Mouse (Mus musculus): ENCODE measurements at regions not wholly inside any gene's neighbourhood (a gene's known extent, or its start where the extent isn't known, plus 50 kb on each side); places are given as distances from the start of the nearest gene placed in this dataset.

- no peak for TF ChIP-seq CTCF (conservative IDR thresholded peaks at IDR 0.05 in 1 of 2, IDR thresholded peaks at IDR 0.05 in 1 of 2; ENCODE audit: low read depth in 2 of 2, low read length in 2 of 2)
- no peak for TF ChIP-seq CHD1 (IDR thresholded peaks at IDR 0.05; ENCODE audit: low read depth, low read length)
- no peak for TF ChIP-seq IRF4 (IDR thresholded peaks at IDR 0.05; ENCODE audit: low read depth, low read length)
- TF ChIP-seq E2F4 (IDR thresholded peaks at IDR 0.05; ENCODE audit: insufficient replicate concordance, low read depth, low read length), result no peak
- no peak for TF ChIP-seq HCFC1 (IDR thresholded peaks at IDR 0.05; ENCODE audit: low read depth, low read length)
- TF ChIP-seq MEF2A (IDR thresholded peaks at IDR 0.05; ENCODE audit: borderline replicate concordance, low read depth, low read length), result no peak
- no peak for TF ChIP-seq POLR2AphosphoS2 (IDR thresholded peaks at IDR 0.05; ENCODE audit: low read depth, low read length)
- no peak for TF ChIP-seq UBTF (IDR thresholded peaks at IDR 0.05; ENCODE audit: low read depth, low read length)
- no peak for TF ChIP-seq TCF12 (IDR thresholded peaks at IDR 0.05; ENCODE audit: low read depth, low read length)
- no peak for TF ChIP-seq POLR2A (IDR thresholded peaks at IDR 0.05; ENCODE audit: low read depth, low read length)
- TF ChIP-seq USF2 (conservative IDR thresholded peaks at IDR 0.05; ENCODE audit: low read depth, low read length), result no peak
- TF ChIP-seq MAX (IDR thresholded peaks at IDR 0.05; ENCODE audit: low read length), result no peak
- no peak for TF ChIP-seq SIN3A (IDR thresholded peaks at IDR 0.05; ENCODE audit: low read length)
- TF ChIP-seq USF1 (IDR thresholded peaks at IDR 0.05; ENCODE audit: low read depth, low read length), result no peak
These were observed 116.3 kb downstream of the Mterf1b start for GRCm38 (mm10) chr5:4308514-4308913.

All from CH12.LX (cell line).